Mouse (Mus musculus) liver, adult 2 months (tissue): ENCODE results near the gene Aldh18a1.

Source experiments
- CTCF ChIP-seq: fragments of 200-500 bp; IDR thresholded peaks from 2 replicates; pipeline ENCODE4 v1.5.1; 2011; ENCODE audit warnings: low read depth, low read length, control low read depth
- POLR2A ChIP-seq: fragments of 200-500 bp; IDR thresholded peaks from 2 replicates; pipeline ENCODE4 v1.6.1; 2011; ENCODE audit warnings: low read length, control low read depth; ENCODE audit not compliant: insufficient read depth; ENCODE audit errors: extremely low read depth

DNA sequence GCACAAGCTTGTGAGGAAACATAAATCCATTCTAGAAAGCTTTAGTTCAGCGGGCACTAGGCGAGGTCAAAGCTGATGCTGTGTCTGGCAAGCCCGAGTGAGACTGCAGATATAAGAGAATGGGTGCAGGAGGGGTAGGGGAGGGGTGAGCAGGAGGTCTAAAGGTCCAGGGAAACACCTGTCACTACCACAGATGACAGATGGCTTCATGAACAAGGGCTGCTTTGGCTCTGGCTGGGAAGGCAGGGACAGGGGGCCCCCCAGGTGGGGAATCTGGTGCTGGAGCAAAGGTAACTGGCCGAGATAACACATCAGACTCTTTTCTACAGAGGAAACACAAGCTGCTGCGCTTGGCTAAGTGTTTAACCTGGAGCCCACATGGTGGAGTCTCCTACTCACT is 12.8 kb downstream of the Aldh18a1 start:
- TF ChIP-seq POLR2A (no peak), CTCF (no peak)
